ENCODE assay signal across 8 mouse cellular contexts in the genomic region with DNA sequence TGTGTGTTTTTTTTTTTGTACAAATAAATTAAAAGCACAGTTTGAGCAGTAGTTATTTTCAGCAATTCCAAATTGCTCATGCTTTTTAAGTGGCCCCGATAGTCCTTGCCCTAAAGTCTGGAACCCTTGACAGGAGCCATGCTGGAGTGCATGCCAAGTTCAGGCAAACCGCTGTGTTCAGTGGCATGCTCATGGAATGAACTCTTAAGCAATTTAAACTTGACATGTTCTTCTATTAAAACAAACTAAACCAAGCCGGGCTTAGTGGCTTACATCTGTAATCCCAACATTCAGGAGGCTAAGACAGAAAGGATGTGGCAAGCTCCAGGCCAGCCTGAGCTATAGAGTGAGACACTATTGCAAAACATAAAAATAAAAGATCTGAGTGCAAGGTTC. TPM values are rescaled to one million over a fixed set of nuclear protein-coding genes. Genes with fewer than 3 reads are reported as not detected.
DNase-seq lines count a peak whose midpoint lies in the region; ATAC-seq and TF ChIP-seq lines count a peak whose summit lies in the region.

No protein-coding gene starts in this region.

- WGBS in heart, embryonic 12.5 days, result 40% methylated on average over 3 of the region's 3 CpGs
- 27% methylated on average over 3 of the region's 3 CpGs for WGBS in hindbrain, embryonic 14.5 days
- 29% methylated on average over 3 of the region's 3 CpGs for WGBS in midbrain, embryonic 11.5 days

- no peaks in the 10 kb centered on the region for H3K27me3 ChIP-seq in heart, embryonic 12.5 days (replicated peaks)
- no peaks in the 10 kb centered on the region for H3K27me3 ChIP-seq in hindbrain, embryonic 14.5 days (ENCODE audit: control insufficient read depth, insufficient read depth, low read length)
- no peaks in the 10 kb centered on the region; the same call in 1 of the 2 replicates for H3K27me3 ChIP-seq in midbrain, embryonic 11.5 days (ENCODE audit: control insufficient read depth, insufficient read depth, low read length)

- no peak for ATAC-seq in heart, embryonic 12.5 days (ENCODE audit: insufficient number of reproducible peaks, low FRiP score)
- ATAC-seq in hindbrain, embryonic 14.5 days (ENCODE audit: low FRiP score), result no peak
- peak; percentile 30; the same call in 1 of the 2 replicates for ATAC-seq in midbrain, embryonic 11.5 days (ENCODE audit: low FRiP score)

- no peak for DNase-seq in heart, postnatal 4 days
- DNase-seq in brain, embryonic 14.5 days (ENCODE audit: low read depth), result peak; percentile 21
- no peak for DNase-seq in hindbrain, embryonic 14.5 days (ENCODE audit: low spot score)
- no peak for DNase-seq in midbrain, embryonic 11.5 days (ENCODE audit: low spot score, missing footprints)
- no peak for DNase-seq in frontal cortex, postnatal 10 days (ENCODE audit: low spot score in 2 of 2)
- DNase-seq in urinary bladder, postnatal 4 days (ENCODE audit: low spot score in 2 of 2), result no peak
- no peak for DNase-seq in gastrocnemius, postnatal 14 days

- TF ChIP-seq CTCF in brain, embryonic 14.5 days (IDR thresholded peaks at IDR 0.05; ENCODE audit: borderline replicate concordance, extremely low read depth, insufficient read depth, insufficient read length), result no peak

- no peak overlapping the region for H3K9ac ChIP-seq in heart, embryonic 12.5 days
- H3K9ac ChIP-seq in hindbrain, embryonic 14.5 days, result no peak overlapping the region
- H3K9ac ChIP-seq in midbrain, embryonic 11.5 days (ENCODE audit: low read length), result peak overlapping the region; percentile 41; the same call in 1 of the 2 replicates

- H3K4me2 ChIP-seq in heart, embryonic 12.5 days, result peak overlapping the region; percentile 72
- peak overlapping the region; percentile 66 for H3K4me2 ChIP-seq in hindbrain, embryonic 14.5 days (replicated peaks)
- H3K4me2 ChIP-seq in midbrain, embryonic 11.5 days, result peak overlapping the region; percentile 46

- no peak for TF ChIP-seq POLR2A in brain, embryonic 14.5 days (IDR thresholded peaks at IDR 0.05; ENCODE audit: borderline replicate concordance, extremely low read depth, insufficient read depth, insufficient read length, poor library complexity, severe bottlenecking)

- peaks cover 7% of the 10 kb centered on the region; the same call in 1 of the 2 replicates for H3K4me1 ChIP-seq in heart, embryonic 12.5 days (replicated peaks)
- H3K4me1 ChIP-seq in hindbrain, embryonic 14.5 days (replicated peaks; ENCODE audit: control insufficient read depth, insufficient read depth, low read length), result no peaks in the 10 kb centered on the region
- H3K4me1 ChIP-seq in midbrain, embryonic 11.5 days (ENCODE audit: control insufficient read depth, insufficient read depth, low read length), result no peaks in the 10 kb centered on the region

- H3K27ac ChIP-seq in heart, embryonic 12.5 days (ENCODE audit: poor library complexity, severe bottlenecking), result no peak overlapping the region
- H3K27ac ChIP-seq in hindbrain, embryonic 14.5 days, result no peak overlapping the region
- H3K27ac ChIP-seq in midbrain, embryonic 11.5 days (ENCODE audit: low read depth, low read length), result no peak overlapping the region

- H3K4me3 ChIP-seq in heart, embryonic 12.5 days, result peak overlapping the region; percentile 53
- H3K4me3 ChIP-seq in hindbrain, embryonic 14.5 days (replicated peaks; ENCODE audit: low read length), result peak overlapping the region; percentile 34
- peak overlapping the region; percentile 19 for H3K4me3 ChIP-seq in midbrain, embryonic 11.5 days (ENCODE audit: low read depth, low read length)

- H3K9me3 ChIP-seq in heart, embryonic 12.5 days (replicated peaks), result 0 out of 2 replicates have a peak, but pooled peaks cover 7% of the 10 kb centered on the region
- no peaks in the 10 kb centered on the region for H3K9me3 ChIP-seq in hindbrain, embryonic 14.5 days (ENCODE audit: control insufficient read depth, low read length)
- H3K9me3 ChIP-seq in midbrain, embryonic 11.5 days (ENCODE audit: control insufficient read depth, low read length), result no peaks in the 10 kb centered on the region

- H3K36me3 ChIP-seq in heart, embryonic 12.5 days, result no peaks in the 10 kb centered on the region
- H3K36me3 ChIP-seq in hindbrain, embryonic 14.5 days (replicated peaks; ENCODE audit: control insufficient read depth, insufficient read depth), result no peaks in the 10 kb centered on the region
- no peaks in the 10 kb centered on the region for H3K36me3 ChIP-seq in midbrain, embryonic 11.5 days (ENCODE audit: control insufficient read depth, insufficient read depth, low read length)

- intact Hi-C loops in gastrocnemius, postnatal 14 days (cut with DNase I; ENCODE audit: low total_unique reads), result no loop called here

RNA-seq across cellular contexts. Expression of a gene that starts 11.8 kb away (rescaled TPM):
- 4.4 and 5.6 TPM in 2 replicates for polyA plus RNA-seq in heart, embryonic 12.5 days (2016; fragmentation: Nextera tagmentation; extraction: Ambion mirVana)
- 1 to 10 TPM; 7.6 to 7.7 TPM for total RNA-seq in heart, postnatal 4 days (2021)
- polyA plus RNA-seq in brain, embryonic 14.5 days (2012; rRNA removed), result 17.5 and 48.1 TPM in 2 replicates
- 5.2 and 6.3 TPM in 2 replicates for polyA plus RNA-seq in hindbrain, embryonic 14.5 days (2014; fragmentation: Nextera tagmentation; extraction: Ambion mirVana)
- 2.5 and 3.0 TPM in 2 replicates for polyA plus RNA-seq in midbrain, embryonic 11.5 days (2014; fragmentation: Nextera tagmentation; extraction: Ambion mirVana)
- 1 to 10 TPM; 3.1 to 3.9 TPM for total RNA-seq in gastrocnemius, postnatal 14 days (2021)
